Mouse (Mus musculus) cortical plate, adult 2 months (tissue): Measurements from ENCODE around the gene Tmem8b.

Source experiments
- CTCF ChIP-seq: fragments of 200-500 bp; IDR thresholded peaks from 2 replicates; pipeline ENCODE4 v1.5.1; 2011; ENCODE audit warnings: mild to moderate bottlenecking, control low read depth, low read length; ENCODE audit not compliant: insufficient read depth; ENCODE audit errors: extremely low read depth
- POLR2A ChIP-seq: fragments of 200-500 bp; IDR thresholded peaks from 2 replicates; pipeline ENCODE4 v1.6.1; 2011; ENCODE audit warnings: mild to moderate bottlenecking, low read length, control low read depth; ENCODE audit not compliant: insufficient read depth; ENCODE audit errors: extremely low read depth

DNA sequence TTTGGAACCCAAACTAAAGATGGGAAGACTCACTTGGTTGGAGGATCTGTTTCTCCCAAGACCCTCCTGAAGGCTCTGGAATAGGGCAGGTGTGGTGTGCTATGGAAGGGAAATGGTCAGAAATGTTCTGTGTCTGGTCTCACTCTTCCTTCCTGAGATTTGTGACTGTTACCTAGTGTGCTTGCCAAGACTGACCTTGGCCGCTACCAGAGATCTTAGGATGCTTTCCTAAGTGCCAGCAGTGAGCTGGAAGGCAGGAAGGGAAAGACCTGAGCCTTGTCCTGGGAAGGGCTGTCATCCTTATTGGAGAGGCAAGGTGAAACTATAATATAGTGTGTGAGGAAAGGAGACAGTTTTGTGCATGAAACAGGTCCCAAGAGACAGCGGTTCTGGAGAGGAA is 35.0 kb upstream of the Tmem8b start:
- no peak for TF ChIP-seq CTCF
- TF ChIP-seq POLR2A = no peak
